Mouse (Mus musculus) neural tube, embryonic 14.5 days (tissue): Measurements from ENCODE around the gene Aanat. TPM values are rescaled to one million over a fixed set of nuclear protein-coding genes. Genes with fewer than 3 reads are reported as not detected.

ENCODE experiments used
- ATAC-seq: fragments of 200-750 bp; cut with Nextera tagmentation; 2 replicates; pipeline ENCODE4 v1.8.0; 2017; ENCODE audit warnings: low read depth, mild to moderate bottlenecking, moderate TSS enrichment, moderate library complexity
- H3K27ac ChIP-seq: fragments of 300-500 bp; sonication (generic); 2 replicates; pipeline ENCODE4 v1.5.1; 2014; ENCODE audit warnings: low read depth, mild to moderate bottlenecking, control low read depth, low read length, moderate library complexity, mixed read lengths
- H3K27me3 ChIP-seq: fragments of 300-500 bp; sonication (generic); 2 replicates; pipeline ENCODE4 v1.6.1; 2014; ENCODE audit warnings: low read length; ENCODE audit not compliant: control insufficient read depth, insufficient read depth
- H3K36me3 ChIP-seq: fragments of 300-500 bp; sonication (generic); 2 replicates; pipeline ENCODE4 v1.6.1; 2014; ENCODE audit warnings: low read length, mixed read lengths; ENCODE audit not compliant: control insufficient read depth, insufficient read depth
- H3K4me1 ChIP-seq: fragments of 300-500 bp; sonication (generic); 2 replicates; pipeline ENCODE4 v1.6.1; 2014; ENCODE audit warnings: low read length; ENCODE audit not compliant: control insufficient read depth, insufficient read depth
- H3K4me2 ChIP-seq: fragments of 300-500 bp; sonication (generic); 2 replicates; pipeline ENCODE4 v1.6.1; 2014; ENCODE audit warnings: mild to moderate bottlenecking, low read depth, low read length, control low read depth
- H3K4me3 ChIP-seq: fragments of 300-500 bp; sonication (generic); 2 replicates; pipeline ENCODE4 v1.5.1; 2014; ENCODE audit warnings: low read depth, low read length, control low read depth, mixed read lengths
- H3K9ac ChIP-seq: fragments of 300-500 bp; sonication (generic); replicated peaks from 2 replicates; pipeline ENCODE4 v1.6.1; 2014; ENCODE audit warnings: low read depth, mild to moderate bottlenecking, control low read depth, low read length, mixed read lengths
- H3K9me3 ChIP-seq: fragments of 300-500 bp; sonication (generic); 2 replicates; pipeline ENCODE4 v1.6.1; 2016; ENCODE audit warnings: low read length; ENCODE audit not compliant: control insufficient read depth
- WGBS: fragments of 180-500 bp; shearing (Covaris S2); extraction: QIAGEN DNeasy Blood & Tissue Kit; methylation state at CpG from one replicate; pipeline ENCODE4 v1.1.7; 2014; 5-methylcytosine and 5-hydroxymethylcytosine counted together
- polyA plus RNA-seq: library from polyadenylated mRNA; unstranded; fragments of >200 nt; fragmentation: Nextera tagmentation; extraction: Ambion mirVana; gene quantifications from 2 replicates; pipeline ENCODE4 v1.2.1, GENCODE M21; 2014

Aanat gene
- polyA plus RNA-seq, 1 experiment from 2014 or later, result 0.40 TPM

GRCm38 (mm10) chr11:116580711-116581375 lies 5.4 kb upstream of the Aanat start:
- peak overlapping the region; percentile 96 for H3K27ac ChIP-seq
- H3K36me3 ChIP-seq, result no peaks in the 10 kb centered on the region
- H3K4me3 ChIP-seq, result peak overlapping the region; percentile 100
- peaks cover 30% of the 10 kb centered on the region for H3K4me1 ChIP-seq
- H3K9me3 ChIP-seq, result no peaks in the 10 kb centered on the region
- no peaks in the 10 kb centered on the region for H3K27me3 ChIP-seq
- H3K9ac ChIP-seq, result peak overlapping the region; percentile 96
- ATAC-seq, result peak; percentile 78
- H3K4me2 ChIP-seq, result peak overlapping the region; percentile 56
- WGBS, result under 1% methylated on average over 69 of the region's 91 CpGs

GRCm38 (mm10) chr11:116581376-116581814 lies 4.8 kb upstream of the Aanat start, which contains the start of gene Ube2o:
TSS of gene Ube2o (minus strand) at chr11:116581447.
- under 1% methylated on average over 46 of the region's 51 CpGs for WGBS

GRCm38 (mm10) chr11:116585682-116586081 lies 550 bp upstream of the Aanat start:
- Histone ChIP-seq H3K27ac (no peak overlapping the region), H3K9me3 (no peaks in the 10 kb centered on the region), H3K36me3 (no peaks in the 10 kb centered on the region), H3K27me3 (no peaks in the 10 kb centered on the region), H3K9ac (no peak overlapping the region), H3K4me2 (no peak overlapping the region), H3K4me3 (no peak overlapping the region), H3K4me1 (0 out of 2 replicates have a peak, but pooled peaks cover 10% of the 10 kb centered on the region)
- ATAC-seq, result no peak
- WGBS, result 82% methylated on average over 6 of the region's 6 CpGs

More at GRCm38 (mm10) chr11:116581376-116581814, 4.8 kb upstream of the Aanat start, which contains the start of gene Ube2o:
- ATAC-seq, result peak; percentile 86
- Histone ChIP-seq H3K9ac (peak within 1 kb of the TSS; percentile 96), H3K4me2 (peak within 1 kb of the TSS; percentile 56), H3K9me3 (no peaks in the 10 kb centered on the region), H3K27ac (peak within 1 kb of the TSS; percentile 96), H3K27me3 (no peaks in the 10 kb centered on the region), H3K4me1 (peaks cover 24% of the 10 kb centered on the region), H3K36me3 (no peaks in the 10 kb centered on the region), H3K4me3 (peak within 1 kb of the TSS; percentile 100)

- H3K4me3 ChIP-seq, result no peak overlapping the region
- no peaks in the 10 kb centered on the region for H3K36me3 ChIP-seq
- 0 out of 2 replicates have a peak overlapping the region, but pooled peaks have one; percentile 16 for H3K27ac ChIP-seq
- H3K27me3 ChIP-seq, result no peaks in the 10 kb centered on the region
- 0 out of 2 replicates have a peak overlapping the region, but pooled peaks have one; percentile 5 for H3K4me2 ChIP-seq
- no peak overlapping the region for H3K9ac ChIP-seq
- 20% methylated on average over 23 of the region's 23 CpGs for WGBS
- H3K9me3 ChIP-seq, result no peaks in the 10 kb centered on the region
- 0 out of 2 replicates have a peak, but pooled peaks cover 10% of the 10 kb centered on the region for H3K4me1 ChIP-seq
- 0 out of 2 replicates have a peak, but pooled peaks have one; percentile 50 for ATAC-seq
Observed at GRCm38 (mm10) chr11:116586801-116587631, 784 bp downstream of the Aanat start.

- H3K4me1 ChIP-seq, result 0 out of 2 replicates have a peak, but pooled peaks cover 10% of the 10 kb centered on the region
- H3K36me3 ChIP-seq, result no peaks in the 10 kb centered on the region
- peak; percentile 42; the same call in 1 of the 2 replicates for ATAC-seq
- H3K9ac ChIP-seq, result no peak overlapping the region; the same call in 1 of the 2 replicates
- no peaks in the 10 kb centered on the region for H3K27me3 ChIP-seq
- no peak overlapping the region for H3K4me3 ChIP-seq
- 17% methylated on average over 14 of the region's 14 CpGs for WGBS
- H3K27ac ChIP-seq, result peak overlapping the region; percentile 45; the same call in 1 of the 2 replicates
- H3K9me3 ChIP-seq, result no peaks in the 10 kb centered on the region
- peak overlapping the region; percentile 25; the same call in 1 of the 2 replicates for H3K4me2 ChIP-seq
Observed at GRCm38 (mm10) chr11:116589020-116589531, 2.8 kb downstream of the Aanat start.

- Histone ChIP-seq H3K9ac (no peak overlapping the region), H3K4me3 (no peak overlapping the region), H3K27ac (no peak overlapping the region), H3K4me1 (0 out of 2 replicates have a peak, but pooled peaks cover 10% of the 10 kb centered on the region), H3K4me2 (no peak overlapping the region; the same call in 1 of the 2 replicates), H3K27me3 (no peaks in the 10 kb centered on the region), H3K36me3 (no peaks in the 10 kb centered on the region), H3K9me3 (no peaks in the 10 kb centered on the region)
- no peak for ATAC-seq
- whole genome bisulfite sequencing, result 55% methylated on average over 8 of the region's 8 CpGs
Observed at GRCm38 (mm10) chr11:116589574-116589973, 3.3 kb downstream of the Aanat start.

GRCm38 (mm10) chr11:116591621-116592020 lies 5.4 kb downstream of the Aanat start:
- Histone ChIP-seq H3K9ac (no peak overlapping the region), H3K27me3 (no peaks in the 10 kb centered on the region), H3K36me3 (no peaks in the 10 kb centered on the region), H3K4me2 (no peak overlapping the region), H3K27ac (no peak overlapping the region), H3K4me1 (0 out of 2 replicates have a peak, but pooled peaks cover 10% of the 10 kb centered on the region), H3K9me3 (no peaks in the 10 kb centered on the region), H3K4me3 (no peak overlapping the region)
- WGBS, result 83% methylated on average over 4 of the region's 4 CpGs
- no peak for ATAC-seq

- ATAC-seq, result peak; percentile 74
- Histone ChIP-seq H3K36me3 (no peaks in the 10 kb centered on the region), H3K27me3 (no peaks in the 10 kb centered on the region)
Observed at GRCm38 (mm10) chr11:116592428-116592827, 6.2 kb downstream of the Aanat start.

More at GRCm38 (mm10) chr11:116592428-116592827, 6.2 kb downstream of the Aanat start:
- peak overlapping the region; percentile 75 for H3K27ac ChIP-seq
- no peak overlapping the region for H3K9ac ChIP-seq
- H3K4me2 ChIP-seq, result no peak overlapping the region
- H3K9me3 ChIP-seq, result no peaks in the 10 kb centered on the region
- 0 out of 2 replicates have a peak, but pooled peaks cover 10% of the 10 kb centered on the region for H3K4me1 ChIP-seq
- no peak overlapping the region for H3K4me3 ChIP-seq
